Mouse (Mus musculus): ENCODE results near the gene Hist1h2an.

DNA sequence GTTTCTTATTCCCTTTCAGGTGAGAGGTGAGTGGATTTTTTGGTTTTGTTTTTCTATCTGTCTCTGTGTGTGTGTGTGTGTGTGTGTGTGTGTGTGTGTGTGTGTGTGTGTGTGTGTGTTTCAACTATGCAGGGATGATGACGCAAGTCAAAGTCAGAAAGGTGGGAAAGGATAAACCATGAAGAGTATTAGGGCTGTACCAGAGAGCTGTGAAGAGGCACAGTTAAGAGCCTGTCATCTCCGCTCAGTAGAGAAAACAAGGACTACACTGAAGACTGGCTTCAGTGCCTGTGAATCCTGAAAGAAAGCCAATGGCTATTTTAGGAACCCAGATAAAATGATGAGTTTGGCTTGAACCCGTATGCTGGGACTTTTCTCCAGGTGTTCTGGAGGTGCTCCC is 35.2 kb downstream of the Hist1h2an start:
- TF ChIP-seq GATA1 (IDR thresholded peaks at IDR 0.05; ENCODE audit: low read depth, low read length), result no peak
- TF ChIP-seq CTCF (IDR thresholded peaks at IDR 0.05 in 2 of 3, conservative IDR thresholded peaks at IDR 0.05 in 1 of 3; ENCODE audit: control insufficient read depth in 1 of 3, insufficient read depth in 1 of 3, low read depth in 2 of 3, low read length in 3 of 3, poor library complexity in 1 of 3, severe bottlenecking in 1 of 3), result no peak
- TF ChIP-seq EP300 (IDR thresholded peaks at IDR 0.05; ENCODE audit: low read depth in 1 of 2, low read length in 2 of 2), result no peak
- no peak; a peak in 1 of 4 replicates for TF ChIP-seq POLR2A (IDR thresholded peaks at IDR 0.05; ENCODE audit: control insufficient read depth in 1 of 2, insufficient read depth in 1 of 2, low read depth in 1 of 2, low read length in 2 of 2, poor library complexity in 1 of 2)
- no peak for TF ChIP-seq TAL1 (IDR thresholded peaks at IDR 0.05; ENCODE audit: low read length)
- TF ChIP-seq RAD21 (IDR thresholded peaks at IDR 0.05; ENCODE audit: low read depth, low read length), result no peak
